16 mouse cellular contexts compared by ENCODE assay signal in the genomic region with DNA sequence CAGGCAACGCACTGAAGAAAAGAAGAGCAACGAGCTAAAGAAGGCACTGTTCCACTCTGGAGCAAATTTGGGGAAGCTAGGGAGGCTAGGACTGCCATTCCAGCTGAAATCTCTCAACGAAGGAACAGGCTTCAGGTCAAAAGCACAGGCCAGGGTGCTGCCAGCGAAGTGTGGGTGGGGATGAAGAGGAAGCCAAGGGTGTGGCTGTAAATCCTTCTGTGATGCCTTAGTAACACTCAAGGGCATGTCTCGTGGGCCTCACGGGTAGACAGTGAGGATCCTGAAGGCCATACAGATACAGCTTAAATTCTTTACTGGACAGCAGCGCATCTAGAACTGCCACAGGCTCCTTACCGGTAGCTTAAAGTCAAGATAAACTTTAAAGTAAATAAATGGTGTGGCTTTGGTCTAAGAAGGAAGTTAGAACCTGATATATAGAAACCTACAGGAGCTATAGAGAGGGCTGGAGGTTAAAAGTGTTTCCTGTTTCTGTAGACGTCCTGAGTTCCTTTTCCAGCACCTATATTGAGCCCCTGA. TPM values are rescaled to one million over a fixed set of nuclear protein-coding genes. Genes with fewer than 3 reads are reported as not detected.
"Had no signal": no experiment of that assay in that cellular context is flagged by ENCODE, and none has a peak within 500 bp of the region (broad histone marks: within the 10 kb centered on the region; RNA-seq: fewer than 3 reads in every experiment).

No protein-coding gene starts in this region.

- DNase-seq: kidney, adult 11 months; kidney, postnatal 14 days; left cerebral cortex, postnatal 4 days; lung, embryonic 14.5 days; right cerebral cortex, adult 18-20 months; right cerebral cortex, postnatal 25 days; thymus, postnatal 36 days had no signal

- H3K27ac ChIP-seq: kidney, embryonic 15.5 days; limb, embryonic 13.5 days; liver, embryonic 14.5 days; midbrain, embryonic 10.5 days; midbrain, embryonic 15.5 days; neural tube, embryonic 15.5 days had no signal

- H3K9me3 ChIP-seq: kidney, embryonic 15.5 days; midbrain, embryonic 15.5 days; neural tube, embryonic 15.5 days had no signal

- H3K9ac ChIP-seq: kidney, embryonic 15.5 days; limb, embryonic 13.5 days; liver, embryonic 14.5 days; lung, embryonic 14.5 days; midbrain, embryonic 15.5 days; neural tube, embryonic 15.5 days had no signal

- H3K4me3 ChIP-seq: kidney, embryonic 15.5 days; limb, embryonic 13.5 days; midbrain, embryonic 10.5 days; midbrain, embryonic 15.5 days; neural tube, embryonic 15.5 days had no signal

- H3K4me1 ChIP-seq: kidney, embryonic 15.5 days; limb, embryonic 13.5 days; midbrain, embryonic 10.5 days; midbrain, embryonic 15.5 days; neural tube, embryonic 15.5 days had no signal

- H3K36me3 ChIP-seq: kidney, embryonic 15.5 days; limb, embryonic 13.5 days; midbrain, embryonic 10.5 days; midbrain, embryonic 15.5 days; neural tube, embryonic 15.5 days had no signal

- H3K27me3 ChIP-seq: kidney, embryonic 15.5 days; limb, embryonic 13.5 days; midbrain, embryonic 15.5 days; neural tube, embryonic 15.5 days had no signal

- ATAC-seq: midbrain, embryonic 15.5 days had no signal

- H3K4me2 ChIP-seq: kidney, embryonic 15.5 days; limb, embryonic 13.5 days; lung, embryonic 14.5 days; midbrain, embryonic 15.5 days; neural tube, embryonic 15.5 days had no signal

RNA-seq across cellular contexts. Expression of a gene that starts 32.5 kb away (rescaled TPM):
- total RNA-seq: layer of hippocampus, postnatal 14 days; left cerebral cortex, postnatal 10 days had no signal
- polyA plus RNA-seq: midbrain, embryonic 15.5 days; neural tube, embryonic 11.5 days had no signal
